Comparison of ENCODE assay signal across 17 mouse cellular contexts in genomic region chr4:131239132-131239531, GRCm38 (mm10).
DNase-seq lines count a peak whose midpoint lies in the region; ATAC-seq and TF ChIP-seq lines count a peak whose summit lies in the region.
"Had no signal": no experiment of that assay in that cellular context is flagged by ENCODE, and none has a peak within 500 bp of the region (broad histone marks: within the 10 kb centered on the region; RNA-seq: fewer than 3 reads in every experiment).

No protein-coding gene starts in this region.

- WGBS in liver, adult 2 months, result 65% methylated on average over 5 of the region's 5 CpGs
- WGBS in forebrain, embryonic 10.5 days, result 67% methylated on average over 5 of the region's 5 CpGs

- no peak for DNase-seq in gastrocnemius, adult 2 months
- DNase-seq in gastrocnemius, adult 8-10 months (ENCODE audit: low spot score in 2 of 2), result no peak
- no peak for DNase-seq in liver, adult 2 months (ENCODE audit: extremely low read depth, low read depth, low spot score)
- no peak for DNase-seq in liver
- DNase-seq in forebrain, embryonic 10.5 days (ENCODE audit: extremely low spot score, low spot score), result no peak
- DNase-seq in splenic B cell, adult 2 months (ENCODE audit: low read depth, low spot score), result peak; percentile 1
- no peak for DNase-seq in adipocyte (ENCODE audit: low spot score)
- DNase-seq: adrenal gland, postnatal 25 days; cerebellum, adult 9-11 months; gastrocnemius, postnatal 36 days; kidney, postnatal 36 days; layer of hippocampus, postnatal 36 days; right cerebral cortex, postnatal 25 days had no signal

- H3K9ac ChIP-seq in liver, adult 2 months (ENCODE audit: low read depth, low read length), result no peak overlapping the region
- H3K9ac ChIP-seq: heart, embryonic 12.5 days; limb, embryonic 12.5 days; midbrain, embryonic 15.5 days had no signal

- H3K9me3 ChIP-seq in forebrain, embryonic 10.5 days, result 0 out of 2 replicates have a peak, but pooled peaks cover 3% of the 10 kb centered on the region
- H3K9me3 ChIP-seq: heart, embryonic 12.5 days; limb, embryonic 12.5 days; midbrain, embryonic 15.5 days had no signal

- no peak for ATAC-seq in cerebellum, adult (ENCODE audit: insufficient number of reproducible peaks, low FRiP score, low TSS enrichment)
- ATAC-seq: midbrain, embryonic 15.5 days had no signal

- H3K27me3 ChIP-seq in liver, adult 2 months (ENCODE audit: control insufficient read depth, insufficient read depth, low read length), result no peaks in the 10 kb centered on the region
- H3K27me3 ChIP-seq in forebrain, embryonic 10.5 days (ENCODE audit: poor library complexity, severe bottlenecking), result peaks cover 6% of the 10 kb centered on the region; the same call in 1 of the 2 replicates
- H3K27me3 ChIP-seq in splenic B cell, adult 2 months (ENCODE audit: control insufficient read depth, insufficient read depth, low read length, poor library complexity, severe bottlenecking), result no peaks in the 10 kb centered on the region
- H3K27me3 ChIP-seq: heart, embryonic 12.5 days; limb, embryonic 12.5 days; midbrain, embryonic 15.5 days had no signal

- intact Hi-C loops in gastrocnemius, adult 2 months (cut with DNase I), result no loop called here

- no peaks in the 10 kb centered on the region for H3K36me3 ChIP-seq in liver, adult 2 months (ENCODE audit: control insufficient read depth, insufficient read depth, low read length)
- H3K36me3 ChIP-seq in forebrain, embryonic 10.5 days (replicated peaks), result no peaks in the 10 kb centered on the region
- H3K36me3 ChIP-seq in splenic B cell, adult 2 months (ENCODE audit: control insufficient read depth, insufficient read depth, low read length, poor library complexity, severe bottlenecking), result no peaks in the 10 kb centered on the region
- H3K36me3 ChIP-seq: heart, embryonic 12.5 days; limb, embryonic 12.5 days; midbrain, embryonic 15.5 days had no signal

- no peak overlapping the region for H3K27ac ChIP-seq in gastrocnemius, adult 2 months
- H3K27ac ChIP-seq in liver, adult 2 months (replicated peaks; ENCODE audit: insufficient read depth, low read depth, low read length), result no peak overlapping the region
- peak overlapping the region; percentile 93 for H3K27ac ChIP-seq in forebrain, embryonic 10.5 days
- H3K27ac ChIP-seq: limb, embryonic 12.5 days; midbrain, embryonic 15.5 days had no signal

- no peak overlapping the region for H3K4me3 ChIP-seq in gastrocnemius, adult 2 months
- H3K4me3 ChIP-seq in liver, adult 2 months (ENCODE audit: insufficient read depth, low read depth, low read length), result no peak overlapping the region
- H3K4me3 ChIP-seq in forebrain, embryonic 10.5 days, result no peak overlapping the region
- H3K4me3 ChIP-seq: heart, embryonic 12.5 days; limb, embryonic 12.5 days; midbrain, embryonic 15.5 days had no signal

- no peaks in the 10 kb centered on the region for H3K79me2 ChIP-seq in liver, adult 2 months (ENCODE audit: control insufficient read depth, insufficient read depth, low read length)

- TF ChIP-seq POLR2A in liver, adult 2 months (IDR thresholded peaks at IDR 0.05; ENCODE audit: extremely low read depth, insufficient read depth, low read length), result no peak

- H3K4me1 ChIP-seq in liver, adult 2 months (ENCODE audit: control insufficient read depth, insufficient read depth, low read length), result no peaks in the 10 kb centered on the region
- H3K4me1 ChIP-seq in forebrain, embryonic 10.5 days, result peaks cover 66% of the 10 kb centered on the region

- peak; percentile 9; the same call in 1 of the 2 replicates for TF ChIP-seq CTCF in gastrocnemius, adult 2 months (IDR thresholded peaks at IDR 0.05)
- TF ChIP-seq CTCF in liver, adult 2 months (IDR thresholded peaks at IDR 0.05; ENCODE audit: low read depth, low read length), result peak; percentile 46
